Mouse (Mus musculus) lung, adult 10 weeks (tissue): ENCODE data around the gene Gm17361. TPM values are rescaled to one million over a fixed set of nuclear protein-coding genes. Genes with fewer than 3 reads are reported as not detected.

Source experiments
- polyA plus RNA-seq: library from polyadenylated mRNA; stranded (reverse); fragments of 350-450 nt; fragmentation: Illumina TruSeq; extraction: RNeasy Lipid Tissue Mini Kit (QIAGEN cat#74804); gene quantifications from one replicate; pipeline ENCODE4 v1.2.3, GENCODE M21; 2014; ENCODE audit warnings: low read depth, low replicate concordance; ENCODE audit not compliant: insufficient read depth

Gene Gm17361
- polyA plus RNA-seq = not detected

GRCm38 (mm10) chrX:125003863-125004262 lies at the start of gene Gm17361:
Gene Gm17361 (plus strand): TSS chrX:125004163.

